Mouse (Mus musculus) urinary bladder, adult 18-20 months (tissue): ENCODE results near the gene Foxd4.
A peak's percentile ranks its signal among the peaks of the same experiment; 100 is the strongest.

Experiments used
- DNase-seq, 2 experiments: peaks; one replicate each; pipeline ENCODE4 v3.0.0; 2022; ENCODE audit warnings: low spot score in 2 of 2, mixed read lengths in 2 of 2

Gene Foxd4

GRCm38 (mm10) chr19:24900581-24901220 lies at the start of gene Foxd4:
Gene Foxd4 (minus strand): TSS chr19:24901197.
- DNase-seq = no peak

GRCm38 (mm10) chr19:24945521-24946262 lies 44.7 kb upstream of the Foxd4 start:
- no peak for DNase-seq

- no peak for DNase-seq
These were observed 36.1 kb upstream of the Foxd4 start for GRCm38 (mm10) chr19:24937084-24937483.

- no peak for DNase-seq
These were observed 28.0 kb upstream of the Foxd4 start for GRCm38 (mm10) chr19:24929041-24929440.

GRCm38 (mm10) chr19:24920866-24921265 lies 19.9 kb upstream of the Foxd4 start:
- DNase-seq = no peak

GRCm38 (mm10) chr19:24908385-24909155 lies 7.6 kb upstream of the Foxd4 start:
- DNase-seq = no peak

GRCm38 (mm10) chr19:24907655-24908054 lies 6.7 kb upstream of the Foxd4 start:
- DNase-seq = no peak

- DNase-seq = no peak
These were observed 1.8 kb upstream of the Foxd4 start for GRCm38 (mm10) chr19:24902821-24903220.

GRCm38 (mm10) chr19:24902256-24902655 lies 1.3 kb upstream of the Foxd4 start:
- DNase-seq = no peak

- DNase-seq = no peak
These were observed 669 bp upstream of the Foxd4 start for GRCm38 (mm10) chr19:24901666-24902065.

GRCm38 (mm10) chr19:24899578-24900544 lies 1.1 kb downstream of the Foxd4 start:
- peak in 1 of 2 experiments; percentile 27 for DNase-seq

GRCm38 (mm10) chr19:24898737-24899577 lies 2.0 kb downstream of the Foxd4 start:
- peak in 1 of 2 experiments; percentile 21 for DNase-seq

GRCm38 (mm10) chr19:24897896-24898736 lies 2.9 kb downstream of the Foxd4 start:
- DNase-seq = no peak

- DNase-seq = peak in 1 of 2 experiments; percentile 9
These were observed 3.7 kb downstream of the Foxd4 start for GRCm38 (mm10) chr19:24897006-24897895.

- DNase-seq = no peak
These were observed 4.5 kb downstream of the Foxd4 start for GRCm38 (mm10) chr19:24896536-24896935.

GRCm38 (mm10) chr19:24886888-24887287 lies 14.1 kb downstream of the Foxd4 start:
- no peak for DNase-seq

- DNase-seq = peak in 1 of 2 experiments; percentile 19
These were observed 15.5 kb downstream of the Foxd4 start for GRCm38 (mm10) chr19:24885504-24885903.

GRCm38 (mm10) chr19:24881237-24881636 lies 19.8 kb downstream of the Foxd4 start:
- no peak for DNase-seq
